Mouse (Mus musculus) cortical plate, adult 2 months (tissue): Measurements from ENCODE around the gene Dyrk3. TPM values are rescaled to one million over a fixed set of nuclear protein-coding genes. Genes with fewer than 3 reads are reported as not detected.

Experiments used
- H3K27ac ChIP-seq: fragments of 200-500 bp; 2 replicates; pipeline ENCODE4 v1.5.1; 2012; ENCODE audit warnings: low read length, control low read depth, inconsistent platforms; ENCODE audit not compliant: insufficient read depth
- H3K4me1 ChIP-seq: fragments of 200-500 bp; 2 replicates; pipeline ENCODE4 v1.6.1; 2011; ENCODE audit warnings: low read length; ENCODE audit not compliant: control insufficient read depth, insufficient read depth
- H3K4me3 ChIP-seq: fragments of 200-500 bp; 2 replicates; pipeline ENCODE4 v1.5.1; 2011; ENCODE audit warnings: mild to moderate bottlenecking, low read length, control low read depth; ENCODE audit not compliant: insufficient read depth
- CTCF ChIP-seq: fragments of 200-500 bp; IDR thresholded peaks from 2 replicates; pipeline ENCODE4 v1.5.1; 2011; ENCODE audit warnings: mild to moderate bottlenecking, control low read depth, low read length; ENCODE audit not compliant: insufficient read depth; ENCODE audit errors: extremely low read depth
- POLR2A ChIP-seq: fragments of 200-500 bp; IDR thresholded peaks from 2 replicates; pipeline ENCODE4 v1.6.1; 2011; ENCODE audit warnings: mild to moderate bottlenecking, low read length, control low read depth; ENCODE audit not compliant: insufficient read depth; ENCODE audit errors: extremely low read depth
- polyA plus RNA-seq: library from polyadenylated mRNA; depleted of rRNA; stranded (reverse); fragments of >200 nt; gene quantifications from 2 replicates; pipeline ENCODE4 v1.2.3, GENCODE M21; 2012

The Dyrk3 gene
- polyA plus RNA-seq, 1 experiment, result 6.2 TPM

DNA sequence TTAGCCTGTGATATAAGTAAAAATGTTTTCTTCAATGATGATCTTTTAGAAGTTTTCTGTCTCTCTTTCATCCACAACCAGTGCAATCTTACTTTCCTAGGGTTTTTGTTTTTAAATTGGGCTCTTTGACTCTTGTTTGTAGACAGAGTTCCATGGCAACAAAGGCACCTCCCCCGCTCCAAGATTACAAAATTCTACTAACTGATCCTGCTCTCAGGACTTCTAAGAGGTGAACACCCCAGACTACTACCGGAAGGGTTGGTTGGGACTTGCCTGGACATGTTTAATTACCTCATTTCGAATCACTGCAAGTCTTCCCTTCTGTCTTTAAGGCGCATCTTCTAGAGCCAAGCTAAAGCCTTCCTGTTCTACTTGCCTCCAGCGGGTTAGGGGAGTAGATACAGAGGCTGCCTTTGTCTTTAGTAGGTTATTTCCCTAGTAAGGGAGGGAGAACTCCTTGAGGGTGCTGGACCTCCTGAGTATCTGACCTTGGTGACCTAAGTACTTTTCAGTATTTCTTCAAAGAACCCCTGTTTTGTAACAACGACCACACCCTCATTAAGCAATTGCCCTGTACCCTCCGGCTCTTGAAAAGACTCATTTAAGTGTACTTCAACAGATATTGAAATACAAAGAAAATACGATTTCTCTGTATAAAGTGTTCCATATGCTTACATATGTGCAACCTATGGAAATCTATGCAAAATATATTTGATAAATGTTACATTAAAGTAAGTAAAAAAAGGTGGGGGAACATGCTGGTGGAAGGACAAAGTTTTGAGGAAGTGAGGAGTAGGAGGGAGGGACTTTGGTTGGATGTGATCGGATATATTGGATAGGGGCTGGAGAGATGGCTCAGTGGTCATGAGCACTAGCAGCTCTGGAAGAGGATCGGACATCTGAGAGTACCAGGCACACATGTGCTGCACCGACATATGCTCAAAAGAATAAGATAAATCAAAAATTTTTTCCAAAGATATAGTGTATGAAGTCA is 1.3 kb upstream of the Dyrk3 start:
- H3K4me1 ChIP-seq, result peaks cover 4% of the 10 kb centered on the region
- TF ChIP-seq POLR2A (no peak), CTCF (no peak)
- no peak overlapping the region for H3K27ac ChIP-seq
- peak overlapping the region; percentile 43; the same call in 1 of the 2 replicates for H3K4me3 ChIP-seq

DNA sequence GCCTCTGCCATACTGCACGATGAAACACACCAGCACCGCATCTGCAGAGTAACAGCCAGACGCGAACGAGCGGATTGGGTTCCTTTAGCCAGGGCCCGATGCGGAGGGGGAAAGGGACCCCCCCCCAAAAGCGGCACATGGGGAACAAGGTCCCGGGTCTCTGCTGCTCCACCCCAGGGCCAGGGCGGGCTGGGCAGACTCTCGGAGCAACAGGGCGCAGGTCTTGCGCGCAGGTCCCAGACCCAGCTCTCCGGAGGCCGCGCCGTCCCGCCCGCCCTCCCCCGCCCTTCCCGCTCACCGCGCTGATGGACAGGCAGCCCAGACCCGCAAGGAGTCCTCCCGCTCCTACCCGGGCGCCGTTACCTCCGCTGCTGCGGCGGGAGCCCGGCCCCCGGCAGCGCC is 422 bp downstream of the Dyrk3 start:
- Histone ChIP-seq H3K4me3 (peak overlapping the region; percentile 43), H3K4me1 (peaks cover 4% of the 10 kb centered on the region), H3K27ac (peak overlapping the region; percentile 82; the same call in 1 of the 2 replicates)
- no peak for TF ChIP-seq POLR2A
- TF ChIP-seq CTCF, result no peak

DNA sequence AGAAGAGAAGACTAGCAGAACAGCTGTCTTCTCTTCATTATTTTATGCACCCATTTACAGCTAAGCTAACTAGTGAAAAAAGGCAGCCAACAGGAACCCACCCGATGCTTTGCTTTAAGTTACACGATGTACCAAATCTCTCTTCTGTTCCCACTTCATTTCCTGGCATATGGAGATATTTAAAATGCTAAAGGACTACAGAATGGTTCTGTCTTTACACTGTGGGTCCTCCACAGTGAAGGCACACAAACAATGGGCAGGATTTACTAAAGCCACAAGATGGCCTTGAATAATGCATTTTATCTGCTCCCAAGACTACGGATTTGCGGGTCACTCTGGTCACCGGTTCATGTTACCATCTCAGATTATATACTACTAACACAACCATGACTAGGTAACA is 1.0 kb downstream of the Dyrk3 start:
- TF ChIP-seq CTCF (no peak), POLR2A (no peak)
- Histone ChIP-seq H3K27ac (no peak overlapping the region), H3K4me1 (peaks cover 4% of the 10 kb centered on the region), H3K4me3 (peak overlapping the region; percentile 43)

- TF ChIP-seq POLR2A (no peak), CTCF (no peak)
- Histone ChIP-seq H3K27ac (no peak overlapping the region), H3K4me1 (peaks cover 4% of the 10 kb centered on the region), H3K4me3 (peak overlapping the region; percentile 43; the same call in 1 of the 2 replicates)
Observed at GRCm38 (mm10) chr1:131135960-131136629, 2.0 kb downstream of the Dyrk3 start.

- Histone ChIP-seq H3K27ac (no peak overlapping the region), H3K4me1 (peaks cover 4% of the 10 kb centered on the region), H3K4me3 (no peak overlapping the region)
- TF ChIP-seq CTCF (no peak), POLR2A (no peak)
Observed at GRCm38 (mm10) chr1:131134942-131135522, 3.1 kb downstream of the Dyrk3 start.

DNA sequence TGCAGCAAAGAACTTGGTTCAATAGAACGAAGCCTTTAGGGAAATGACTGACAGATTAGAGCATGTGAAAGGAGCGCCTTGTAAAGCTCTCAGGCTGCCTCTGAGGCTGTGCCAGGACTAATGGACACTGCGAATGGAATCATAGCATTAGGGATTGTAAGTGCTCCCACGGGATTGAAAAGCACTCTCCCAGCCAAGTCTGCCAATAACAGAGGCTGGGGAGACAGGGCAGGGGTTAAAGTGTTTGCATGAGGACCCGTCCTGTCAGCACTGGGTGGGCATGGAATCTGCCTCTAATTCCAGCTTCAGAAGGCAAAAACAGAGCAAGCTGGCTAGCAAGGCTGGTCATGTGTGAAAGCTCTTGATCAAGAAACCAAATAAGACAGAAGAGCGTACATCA is 3.9 kb downstream of the Dyrk3 start:
- Histone ChIP-seq H3K4me1 (peaks cover 4% of the 10 kb centered on the region), H3K27ac (no peak overlapping the region), H3K4me3 (no peak overlapping the region)
- no peak for TF ChIP-seq CTCF
- TF ChIP-seq POLR2A, result no peak

GRCm38 (mm10) chr1:131125987-131126744 is 12.0 kb downstream of the Dyrk3 start:
- H3K4me3 ChIP-seq, result no peak overlapping the region
- peaks cover 4% of the 10 kb centered on the region for H3K4me1 ChIP-seq
- H3K27ac ChIP-seq, result no peak overlapping the region
- TF ChIP-seq POLR2A, result no peak
- TF ChIP-seq CTCF, result no peak

DNA sequence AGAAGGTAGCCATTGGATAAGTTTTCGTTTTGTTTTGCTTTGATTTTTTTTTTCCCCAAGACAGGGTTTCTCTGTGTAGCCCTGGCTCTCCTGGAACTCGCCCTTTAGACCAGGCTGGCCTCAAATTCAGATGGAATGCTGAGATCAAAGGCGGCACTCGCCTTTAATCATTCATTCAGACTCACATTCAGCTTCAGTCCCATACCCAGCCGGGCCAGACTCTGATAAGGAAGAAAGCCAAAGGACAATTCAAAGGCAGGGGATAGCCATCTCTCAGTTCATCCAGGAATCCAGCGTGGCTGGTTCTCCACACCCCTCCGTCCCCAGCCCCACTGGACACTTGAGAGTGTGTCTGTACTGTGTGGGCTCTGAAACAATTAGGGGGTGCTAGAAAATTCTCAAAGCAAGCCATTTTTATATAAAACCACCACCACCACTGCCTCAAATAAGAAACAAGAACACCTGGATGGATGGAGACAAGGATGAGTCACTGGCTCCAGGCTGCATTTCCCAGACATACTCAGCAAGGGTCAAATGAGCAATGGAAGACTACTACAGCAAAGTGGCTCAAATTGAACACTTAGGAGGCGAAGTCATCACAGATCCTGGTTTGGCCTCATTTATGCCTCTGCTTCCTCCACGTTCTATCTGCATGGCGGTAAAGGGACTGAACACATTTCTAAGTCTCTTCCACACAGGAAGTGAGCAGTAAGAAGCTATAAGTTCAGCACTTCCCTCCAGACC is 14.4 kb downstream of the Dyrk3 start:
- no peak for TF ChIP-seq POLR2A
- no peak for TF ChIP-seq CTCF
- no peak overlapping the region for H3K4me3 ChIP-seq
- no peak overlapping the region for H3K27ac ChIP-seq
- peaks cover 4% of the 10 kb centered on the region for H3K4me1 ChIP-seq

DNA sequence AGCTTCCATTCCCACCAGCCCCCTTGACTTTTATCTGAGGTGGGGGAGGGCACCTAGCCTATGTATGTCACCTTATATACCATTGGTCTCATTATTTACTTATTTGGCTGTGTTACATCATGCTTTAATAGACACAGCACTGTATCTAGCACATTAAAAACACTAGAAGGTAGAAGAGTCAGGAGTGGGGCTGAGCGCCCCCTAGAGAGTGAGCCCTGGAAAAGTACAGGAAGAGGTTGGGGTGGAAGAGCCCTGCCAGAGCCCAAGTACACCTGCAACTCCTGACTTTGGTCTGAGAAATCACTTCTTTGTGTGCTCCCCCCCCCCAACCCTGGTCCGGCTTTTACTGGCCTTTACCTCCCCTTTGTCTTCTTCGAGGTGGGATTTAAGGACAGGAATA is 16.2 kb downstream of the Dyrk3 start:
- Histone ChIP-seq H3K27ac (no peak overlapping the region), H3K4me3 (no peak overlapping the region), H3K4me1 (peaks cover 4% of the 10 kb centered on the region)
- TF ChIP-seq CTCF, result peak; percentile 35; the same call in 1 of the 2 replicates
- TF ChIP-seq POLR2A, result no peak
